In the genomic region with DNA sequence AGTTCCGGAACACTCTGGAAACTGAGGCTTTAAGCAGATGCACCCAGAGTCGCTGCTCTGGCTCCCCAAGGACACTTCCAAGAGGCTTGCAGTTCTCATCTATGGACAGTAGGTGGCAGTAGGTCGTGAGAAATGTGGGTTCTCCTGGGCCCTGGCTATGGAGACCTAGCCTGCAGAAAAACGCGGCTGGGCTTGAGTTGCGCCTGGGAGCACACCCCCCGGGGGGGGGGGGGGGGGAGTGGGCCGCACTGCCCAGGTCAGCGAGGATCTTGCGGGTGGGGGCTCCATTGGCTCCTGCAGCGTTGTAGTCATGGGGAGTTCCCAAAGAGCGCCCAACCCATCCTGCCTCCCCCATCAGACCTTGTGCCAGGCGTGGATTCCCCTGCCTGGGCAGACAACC, we compare ENCODE assay signal across 8 mouse cellular contexts.
DNase-seq lines count a peak whose midpoint lies in the region; ATAC-seq lines count a peak whose summit lies in the region.

No protein-coding gene starts in this region.

- H3K4me1 ChIP-seq in hindbrain, embryonic 10.5 days (replicated peaks): peaks cover 33% of the 10 kb centered on the region
- H3K4me1 ChIP-seq in lung, embryonic 15.5 days: peaks cover 12% of the 10 kb centered on the region

- H3K27ac ChIP-seq in hindbrain, embryonic 10.5 days: peak overlapping the region; percentile 83
- H3K27ac ChIP-seq in lung, embryonic 15.5 days: no peak overlapping the region

- H3K4me3 ChIP-seq in hindbrain, embryonic 10.5 days: peak overlapping the region; percentile 48
- peak overlapping the region; percentile 38 for H3K4me3 ChIP-seq in lung, embryonic 15.5 days

- peak; percentile 59 for DNase-seq in MEL-GATA-1-ER (ENCODE audit: extremely low read depth, low read depth)
- peak; percentile 60 for DNase-seq in cerebellum, adult 8-10 months
- peak; percentile 89 for DNase-seq in hindbrain, embryonic 10.5 days (ENCODE audit: low spot score)
- DNase-seq in layer of hippocampus, adult 9-10 months (ENCODE audit: low spot score): peak; percentile 68
- DNase-seq in ovary, postnatal 10 days (ENCODE audit: low spot score): peak; percentile 74
- peak; percentile 88 for DNase-seq in thymus, postnatal 0 days (ENCODE audit: low spot score)

- peak overlapping the region; percentile 21; the same call in 1 of the 2 replicates for H3K9ac ChIP-seq in lung, embryonic 15.5 days

- H3K4me2 ChIP-seq in lung, embryonic 15.5 days: peak overlapping the region; percentile 80

- H3K9me3 ChIP-seq in hindbrain, embryonic 10.5 days: no peaks in the 10 kb centered on the region
- H3K9me3 ChIP-seq in lung, embryonic 15.5 days: no peaks in the 10 kb centered on the region

- peak; percentile 93 for ATAC-seq in frontal cortex, adult (ENCODE audit: low TSS enrichment)
- peak; percentile 97 for ATAC-seq in lung, embryonic 15.5 days (ENCODE audit: borderline replicate concordance, extremely low read depth, low FRiP score, low TSS enrichment)

- H3K36me3 ChIP-seq in hindbrain, embryonic 10.5 days: no peaks in the 10 kb centered on the region
- H3K36me3 ChIP-seq in lung, embryonic 15.5 days: no peaks in the 10 kb centered on the region

- WGBS in hindbrain, embryonic 10.5 days: 1% methylated on average over 10 of the region's 13 CpGs
- 1% methylated on average over 12 of the region's 13 CpGs for WGBS in lung, embryonic 15.5 days

- peaks cover 12% of the 10 kb centered on the region for H3K27me3 ChIP-seq in hindbrain, embryonic 10.5 days (ENCODE audit: insufficient read depth, poor library complexity, severe bottlenecking)
- peaks cover 4% of the 10 kb centered on the region; the same call in 1 of the 2 replicates for H3K27me3 ChIP-seq in lung, embryonic 15.5 days
